Mouse (Mus musculus) midbrain, embryonic 10.5 days (tissue): ENCODE data around the gene Fam193b. TPM values are rescaled to one million over a fixed set of nuclear protein-coding genes. Genes with fewer than 3 reads are reported as not detected.
"Not testable (repeated sequence)": the region's sequence is repeated elsewhere in the genome, so short reads cannot be mapped to it uniquely, and the experiment has no call there.

Experiments used
- DNase-seq: peaks from one replicate; pipeline ENCODE4 v3.0.0-alpha.2; 2017; ENCODE audit warnings: low spot score
- H3K27ac ChIP-seq: fragments of 300-500 bp; sonication (generic); replicated peaks from 2 replicates; pipeline ENCODE4 v1.5.1; 2016; ENCODE audit warnings: mild to moderate bottlenecking
- H3K27me3 ChIP-seq: fragments of 300-500 bp; sonication (generic); 2 replicates; pipeline ENCODE4 v1.6.1; 2016; ENCODE audit warnings: low read depth, mild to moderate bottlenecking; ENCODE audit not compliant: poor library complexity, severe bottlenecking
- H3K36me3 ChIP-seq: fragments of 300-500 bp; sonication (generic); 2 replicates; pipeline ENCODE4 v1.6.1; 2016; ENCODE audit warnings: mild to moderate bottlenecking, moderate library complexity
- H3K4me1 ChIP-seq: fragments of 300-500 bp; sonication (generic); 2 replicates; pipeline ENCODE4 v1.6.1; 2016
- H3K4me3 ChIP-seq: fragments of 300-500 bp; sonication (generic); 2 replicates; pipeline ENCODE4 v1.5.1; 2016; ENCODE audit warnings: mild to moderate bottlenecking, moderate library complexity
- H3K9me3 ChIP-seq: fragments of 300-500 bp; sonication (generic); replicated peaks from 2 replicates; pipeline ENCODE4 v1.6.1; 2016; ENCODE audit warnings: mild to moderate bottlenecking
- WGBS: fragments of 180-500 bp; shearing (Covaris S2); methylation state at CpG from one replicate; pipeline ENCODE4 v1.1.7; 2016; 5-methylcytosine and 5-hydroxymethylcytosine counted together
- polyA plus RNA-seq: library from polyadenylated mRNA; unstranded; fragments of >200 nt; fragmentation: Nextera tagmentation; extraction: Ambion mirVana; gene quantifications from 2 replicates; pipeline ENCODE4 v1.2.1, GENCODE M21; 2016

Gene Fam193b
- polyA plus RNA-seq, 1 experiment from 2014 or later: 56.7 TPM

DNA sequence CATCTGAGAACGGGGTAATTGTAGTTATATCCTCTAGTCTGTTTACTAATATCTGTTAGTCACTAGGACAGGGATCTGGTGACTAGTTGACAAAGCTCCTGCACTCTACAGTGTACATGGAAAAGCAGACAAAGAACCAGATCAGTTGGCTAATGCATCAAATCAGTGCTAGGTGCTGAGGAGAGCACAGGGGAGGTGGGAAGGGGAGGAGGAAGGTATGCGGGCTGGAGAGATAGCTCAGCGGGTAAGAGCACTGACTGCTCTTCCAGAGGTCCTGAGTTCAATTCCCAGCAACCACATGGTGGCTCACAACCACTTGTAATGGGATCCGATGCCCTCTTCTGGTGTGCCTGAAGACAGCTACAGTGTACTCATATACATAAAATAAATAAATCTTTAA is 2.4 kb downstream of the Fam193b start:
- not testable (repeated sequence) for H3K27me3 ChIP-seq, DNase-seq, H3K9me3 ChIP-seq, H3K27ac ChIP-seq, H3K4me3 ChIP-seq
- Histone ChIP-seq H3K36me3 (peaks cover 58% of the 10 kb centered on the region), H3K4me1 (peaks cover 33% of the 10 kb centered on the region)
- 97% methylated on average over 4 of the region's 4 CpGs for WGBS

DNA sequence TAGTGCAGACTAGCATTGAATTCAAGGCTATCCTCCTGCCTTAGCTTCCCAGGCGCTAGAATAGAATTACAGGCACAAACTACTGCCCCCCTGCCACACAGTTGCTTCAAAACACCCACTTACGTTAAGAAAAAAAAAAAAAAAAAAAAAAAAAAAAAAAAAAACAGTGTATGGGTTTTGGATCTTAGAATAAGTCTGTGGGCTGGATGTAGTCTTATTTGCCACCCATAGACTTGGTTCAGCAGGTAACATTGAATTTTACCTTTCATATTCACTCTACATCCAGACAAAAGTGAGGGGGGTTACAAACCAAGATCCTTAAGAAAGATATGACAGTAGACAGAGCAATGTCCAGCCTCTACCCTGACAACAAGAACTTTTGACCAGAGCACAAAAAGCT is 3.0 kb downstream of the Fam193b start:
- Histone ChIP-seq H3K9me3 (no peaks in the 10 kb centered on the region), H3K27me3 (no peaks in the 10 kb centered on the region), H3K36me3 (peaks cover 63% of the 10 kb centered on the region), H3K4me1 (peaks cover 33% of the 10 kb centered on the region), H3K27ac (no peak overlapping the region), H3K4me3 (no peak overlapping the region)
- 100% methylated on average over 2 of the region's 2 CpGs for WGBS
- no peak for DNase-seq

GRCm38 (mm10) chr13:55567001-55567400 is 3.9 kb downstream of the Fam193b start:
- H3K36me3 ChIP-seq: peaks cover 71% of the 10 kb centered on the region
- DNase-seq: no peak
- no peak overlapping the region for H3K4me3 ChIP-seq
- H3K27me3 ChIP-seq: no peaks in the 10 kb centered on the region
- H3K9me3 ChIP-seq: no peaks in the 10 kb centered on the region
- 91% methylated on average over 6 of the region's 6 CpGs for WGBS
- no peak overlapping the region for H3K27ac ChIP-seq
- peaks cover 28% of the 10 kb centered on the region for H3K4me1 ChIP-seq

DNA sequence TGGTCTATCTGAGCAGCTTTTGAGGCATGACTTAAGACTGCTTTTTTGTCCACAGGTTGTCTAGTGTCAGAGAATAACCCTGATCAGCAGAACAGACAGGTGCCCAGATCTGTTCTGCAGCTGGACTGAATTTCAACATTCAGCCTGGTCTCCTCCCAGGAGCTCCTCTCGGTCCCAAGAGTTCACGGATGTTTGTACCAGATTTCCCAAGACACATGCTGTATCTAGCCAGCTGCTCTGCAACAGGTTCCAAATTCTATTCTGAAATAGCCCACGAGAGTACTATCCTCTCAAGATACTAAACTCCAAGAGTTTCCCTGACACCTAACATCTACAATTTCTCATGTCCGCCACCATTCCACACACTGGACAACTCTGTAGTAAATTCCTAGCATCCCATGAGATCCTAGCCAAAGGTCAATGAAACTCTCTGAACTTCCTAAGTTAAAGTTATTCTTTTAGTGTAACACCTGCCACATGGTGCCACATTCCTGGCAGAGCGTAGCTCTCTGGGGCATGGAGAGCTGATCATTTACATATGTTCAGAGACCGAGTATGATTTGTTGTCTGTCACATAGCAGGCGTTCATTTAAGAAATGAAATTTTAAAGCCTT is 7.5 kb downstream of the Fam193b start:
- H3K36me3 ChIP-seq: peaks cover 85% of the 10 kb centered on the region
- H3K27me3 ChIP-seq: no peaks in the 10 kb centered on the region
- H3K4me1 ChIP-seq: 0 out of 2 replicates have a peak, but pooled peaks cover 4% of the 10 kb centered on the region
- no peak for DNase-seq
- H3K27ac ChIP-seq: no peak overlapping the region
- 88% methylated on average over 7 of the region's 7 CpGs for WGBS
- no peak overlapping the region for H3K4me3 ChIP-seq
- H3K9me3 ChIP-seq: no peaks in the 10 kb centered on the region

- peaks cover 82% of the 10 kb centered on the region for H3K36me3 ChIP-seq
- WGBS: 94% methylated on average over 6 of the region's 6 CpGs
Measured at GRCm38 (mm10) chr13:55557499-55557898, 13.4 kb downstream of the Fam193b start.

DNA sequence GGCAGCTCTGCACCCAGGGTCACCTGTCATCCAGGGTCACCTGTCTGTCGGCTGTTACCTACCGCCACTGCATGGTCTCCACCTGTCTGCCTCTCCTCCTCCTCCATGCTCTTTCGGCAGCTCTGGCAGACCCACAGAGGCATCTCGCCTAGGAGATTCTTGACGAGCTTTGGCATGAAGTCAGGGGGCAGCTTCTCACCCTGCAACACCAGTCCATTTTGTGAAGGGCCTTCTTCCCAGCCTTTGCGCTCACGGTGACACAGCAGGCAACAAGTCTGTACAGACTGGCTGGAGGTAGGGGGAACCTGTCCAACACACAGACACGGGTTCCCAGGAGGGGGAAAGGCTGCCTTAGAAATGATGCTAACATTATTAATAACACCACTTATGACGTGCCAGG is 15.0 kb downstream of the Fam193b start:
- no peak overlapping the region for H3K4me3 ChIP-seq
- no peak overlapping the region for H3K27ac ChIP-seq
- 92% methylated on average over 9 of the region's 9 CpGs for WGBS
- H3K27me3 ChIP-seq: no peaks in the 10 kb centered on the region
- no peaks in the 10 kb centered on the region for H3K9me3 ChIP-seq
- DNase-seq: no peak
- no peaks in the 10 kb centered on the region for H3K4me1 ChIP-seq
- H3K36me3 ChIP-seq: peaks cover 82% of the 10 kb centered on the region

More at GRCm38 (mm10) chr13:55557499-55557898, 13.4 kb downstream of the Fam193b start:
- no peak overlapping the region for H3K27ac ChIP-seq
- H3K9me3 ChIP-seq: no peaks in the 10 kb centered on the region
- no peak overlapping the region for H3K4me3 ChIP-seq
- H3K27me3 ChIP-seq: no peaks in the 10 kb centered on the region
- H3K4me1 ChIP-seq: no peaks in the 10 kb centered on the region
- no peak for DNase-seq

DNA sequence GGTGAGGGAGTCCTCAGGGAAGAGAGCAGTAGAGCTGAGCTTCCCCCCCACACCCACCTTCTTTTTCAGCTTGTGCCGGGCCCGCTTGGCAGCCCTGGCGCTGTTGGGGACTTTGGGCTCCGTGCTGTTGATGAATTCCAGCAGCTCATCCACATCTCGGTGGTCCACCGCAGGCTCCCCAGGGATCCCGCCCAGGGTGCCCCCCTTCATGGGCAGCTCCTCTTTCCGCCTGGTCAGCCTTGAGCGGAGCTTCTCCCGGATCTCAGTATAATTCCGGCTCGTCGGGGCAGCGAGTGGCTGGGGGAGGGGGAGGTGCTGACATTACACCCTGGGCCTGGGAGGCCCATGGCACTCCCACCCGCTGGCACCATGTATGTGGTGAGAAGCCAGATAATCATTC is 21.9 kb downstream of the Fam193b start:
- 87% methylated on average over 15 of the region's 15 CpGs for WGBS
- Histone ChIP-seq H3K27me3 (no peaks in the 10 kb centered on the region), H3K36me3 (peaks cover 100% of the 10 kb centered on the region), H3K4me3 (no peak overlapping the region), H3K4me1 (no peaks in the 10 kb centered on the region), H3K9me3 (no peaks in the 10 kb centered on the region), H3K27ac (no peak overlapping the region)
- no peak for DNase-seq

DNA sequence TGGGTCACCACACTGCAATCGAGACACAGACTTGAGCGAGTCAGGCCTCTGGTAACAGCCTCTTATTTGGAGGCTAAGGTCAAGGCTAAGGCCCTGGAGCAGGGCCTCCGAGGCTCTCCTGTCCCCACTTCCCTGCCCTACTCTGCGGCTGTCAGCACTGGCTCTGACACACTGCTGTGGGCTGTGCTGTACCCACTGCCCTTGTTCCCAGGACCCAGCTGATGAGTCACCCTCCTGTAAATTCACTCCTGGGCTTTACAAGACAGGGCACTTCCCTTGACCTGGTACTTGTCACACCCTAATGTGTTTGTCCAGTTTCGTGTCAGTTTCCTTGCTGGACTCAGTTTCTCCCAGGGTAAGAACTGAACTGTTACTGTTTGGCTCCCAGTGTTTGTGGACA is 22.5 kb downstream of the Fam193b start:
- H3K27me3 ChIP-seq: no peaks in the 10 kb centered on the region
- no peaks in the 10 kb centered on the region for H3K9me3 ChIP-seq
- peaks cover 100% of the 10 kb centered on the region for H3K36me3 ChIP-seq
- H3K4me1 ChIP-seq: no peaks in the 10 kb centered on the region
- H3K27ac ChIP-seq: no peak overlapping the region
- no peak overlapping the region for H3K4me3 ChIP-seq
- DNase-seq: no peak
- whole genome bisulfite sequencing: 95% methylated on average over 5 of the region's 5 CpGs

DNA sequence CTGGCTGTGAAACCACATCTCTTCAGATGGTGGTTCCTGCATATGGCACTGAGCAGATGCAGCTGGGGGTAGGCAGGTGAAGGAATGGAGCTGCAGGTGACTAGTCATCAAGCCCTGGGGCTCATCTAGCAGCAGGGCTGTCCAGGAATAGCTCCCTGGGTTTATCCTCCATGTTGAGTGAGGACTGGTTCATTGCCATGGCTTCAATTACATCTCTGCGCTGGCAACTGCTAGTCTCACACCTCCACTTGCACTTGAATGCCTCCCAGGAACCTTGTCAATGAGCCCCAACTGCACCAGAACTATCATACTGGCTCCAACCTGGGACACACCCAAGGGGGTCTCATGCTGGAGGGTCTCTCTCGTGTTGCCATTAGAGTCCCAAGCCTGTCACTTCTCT is 23.0 kb downstream of the Fam193b start:
- DNase-seq: no peak
- peaks cover 100% of the 10 kb centered on the region for H3K36me3 ChIP-seq
- no peaks in the 10 kb centered on the region for H3K4me1 ChIP-seq
- H3K4me3 ChIP-seq: no peak overlapping the region
- no peak overlapping the region for H3K27ac ChIP-seq
- 93% methylated on average over 2 of the region's 2 CpGs for WGBS
- no peaks in the 10 kb centered on the region for H3K9me3 ChIP-seq
- no peaks in the 10 kb centered on the region for H3K27me3 ChIP-seq

DNA sequence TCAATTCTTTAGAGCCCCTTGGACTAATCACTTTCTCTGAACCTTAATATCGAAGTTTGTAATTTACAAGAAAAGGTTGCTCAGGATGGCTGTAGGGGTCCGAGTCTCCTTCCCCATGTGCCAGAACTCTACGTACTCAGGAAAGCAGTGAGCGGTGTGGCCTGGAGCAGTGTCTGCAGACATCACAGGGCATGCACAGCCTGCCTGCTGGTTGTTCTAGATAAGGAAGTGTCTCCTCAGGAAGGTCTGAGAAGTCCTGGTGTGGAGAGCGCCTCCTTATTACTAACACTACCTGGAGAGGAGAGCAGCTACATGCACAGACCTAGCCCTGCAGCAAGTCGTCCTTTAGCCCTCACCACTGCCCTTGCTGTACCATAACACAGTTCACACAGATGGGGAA is 26.1 kb downstream of the Fam193b start:
- WGBS: 94% methylated on average over 6 of the region's 6 CpGs
- Histone ChIP-seq H3K9me3 (no peaks in the 10 kb centered on the region), H3K27ac (no peak overlapping the region), H3K4me3 (no peak overlapping the region), H3K4me1 (no peaks in the 10 kb centered on the region), H3K27me3 (no peaks in the 10 kb centered on the region), H3K36me3 (peaks cover 100% of the 10 kb centered on the region)
- DNase-seq: no peak

DNA sequence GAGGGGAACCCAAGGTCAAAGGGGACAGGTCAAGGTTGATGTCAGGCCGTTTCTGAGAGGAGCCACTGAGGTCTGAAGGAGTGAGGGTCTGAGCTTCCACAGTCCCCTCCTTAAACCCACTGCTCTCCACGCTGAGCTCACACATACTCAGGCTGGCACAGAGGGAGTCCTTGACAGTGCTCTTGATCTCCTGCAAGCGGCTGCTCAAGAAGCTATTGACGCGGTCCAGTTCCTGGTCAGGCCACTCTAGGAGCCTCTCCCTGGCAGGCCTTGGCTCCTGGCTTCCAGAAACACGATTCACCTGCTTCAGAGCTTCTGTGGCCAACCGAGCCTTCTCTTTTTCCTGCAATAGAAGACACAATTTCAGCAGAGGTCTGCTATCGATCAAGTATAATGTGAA is 27.5 kb downstream of the Fam193b start:
- Histone ChIP-seq H3K9me3 (no peaks in the 10 kb centered on the region), H3K27ac (no peak overlapping the region), H3K36me3 (peaks cover 100% of the 10 kb centered on the region), H3K27me3 (no peaks in the 10 kb centered on the region), H3K4me3 (no peak overlapping the region), H3K4me1 (no peaks in the 10 kb centered on the region)
- WGBS: 90% methylated on average over 8 of the region's 8 CpGs
- DNase-seq: no peak

DNA sequence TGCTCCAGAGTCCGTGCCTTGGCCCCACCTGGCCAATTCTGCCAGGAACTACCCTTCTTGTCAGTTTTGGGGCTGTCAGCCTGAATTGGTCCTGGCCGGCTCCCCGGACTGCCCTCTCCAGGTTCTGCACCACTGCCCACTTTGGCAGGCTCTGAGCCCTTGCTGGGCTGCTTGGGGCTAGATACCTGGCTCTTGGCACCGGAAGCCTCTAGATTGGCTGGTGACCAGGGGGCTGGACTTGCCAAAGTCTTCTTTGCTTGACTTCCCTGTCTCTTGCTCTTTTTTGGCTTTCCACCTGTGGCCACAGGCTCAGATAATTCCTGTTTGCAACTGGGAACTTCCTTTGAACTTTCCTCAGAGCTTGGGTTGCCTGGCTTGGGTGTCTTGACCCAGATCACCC is 28.0 kb downstream of the Fam193b start:
- Histone ChIP-seq H3K4me3 (no peak overlapping the region), H3K27me3 (no peaks in the 10 kb centered on the region), H3K4me1 (no peaks in the 10 kb centered on the region), H3K36me3 (peaks cover 100% of the 10 kb centered on the region), H3K9me3 (no peaks in the 10 kb centered on the region), H3K27ac (no peak overlapping the region)
- DNase-seq: no peak
- WGBS: 95% methylated on average over 4 of the region's 4 CpGs

DNA sequence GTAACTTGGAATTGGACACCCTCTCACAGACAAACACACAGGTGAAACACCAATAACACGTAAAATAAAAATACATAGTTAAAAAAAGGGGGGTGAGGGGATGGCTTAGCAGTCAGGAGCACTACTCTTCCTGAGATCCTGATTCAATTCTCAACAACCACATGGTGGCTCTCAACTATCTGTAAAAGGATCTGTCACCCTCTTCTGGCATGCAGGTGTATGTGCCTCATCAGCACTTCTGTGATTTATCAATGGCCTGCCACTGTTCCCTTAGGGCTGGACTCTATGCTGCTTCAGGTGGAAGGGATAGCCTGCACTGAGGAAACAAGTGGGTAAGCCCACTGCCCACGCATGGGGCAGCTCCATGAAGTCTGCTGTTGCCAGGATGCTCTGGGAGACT is 30.0 kb downstream of the Fam193b start:
- H3K4me1 ChIP-seq: peaks cover 5% of the 10 kb centered on the region
- WGBS: 89% methylated on average over 2 of the region's 2 CpGs
- DNase-seq: no peak
- H3K27me3 ChIP-seq: no peaks in the 10 kb centered on the region
- no peak overlapping the region for H3K27ac ChIP-seq
- H3K36me3 ChIP-seq: peaks cover 86% of the 10 kb centered on the region
- H3K4me3 ChIP-seq: no peak overlapping the region
- H3K9me3 ChIP-seq: no peaks in the 10 kb centered on the region
